ENCODE assay signal across 11 mouse cellular contexts in the genomic region with DNA sequence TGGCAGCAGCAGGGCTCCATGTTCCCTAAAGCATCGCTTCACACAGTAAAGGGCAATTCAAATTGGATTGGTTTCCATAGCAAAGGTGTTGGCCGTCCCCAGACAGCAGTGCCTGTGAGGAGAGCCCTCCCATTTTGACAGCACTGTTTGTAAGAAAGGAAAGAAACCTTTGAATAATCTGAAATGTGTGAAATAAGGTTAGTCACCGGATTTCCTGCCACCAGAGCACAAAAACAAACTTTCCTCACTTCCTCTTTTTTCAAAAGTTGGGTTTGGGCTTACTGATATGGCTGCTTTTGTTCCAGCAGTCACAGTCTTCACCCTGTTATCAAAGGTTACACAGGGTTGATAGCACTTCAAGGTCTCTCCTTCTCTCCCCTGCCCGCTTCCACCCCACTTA. TPM values are rescaled to one million over a fixed set of nuclear protein-coding genes. Genes with fewer than 3 reads are reported as not detected.
DNase-seq lines count a peak whose midpoint lies in the region; ATAC-seq lines count a peak whose summit lies in the region.
"Had no signal": no experiment of that assay in that cellular context is flagged by ENCODE, and none has a peak within 500 bp of the region (broad histone marks: within the 10 kb centered on the region; RNA-seq: fewer than 3 reads in every experiment).

No protein-coding gene starts in this region.

- DNase-seq in heart, adult 9 months (ENCODE audit: low spot score in 2 of 2): no peak
- DNase-seq in CD4-positive, CD25-positive, alpha-beta regulatory T cell, adult 2 months (ENCODE audit: low read depth, low spot score): peak; percentile 51
- peak; percentile 67 for DNase-seq in naive thymus-derived CD4-positive, alpha-beta T cell, adult 2 months (ENCODE audit: low read depth)
- no peak for DNase-seq in embryo, embryonic 10 days (ENCODE audit: low spot score)
- DNase-seq in layer of hippocampus, adult 8-10 months (ENCODE audit: low spot score in 2 of 2): no peak
- DNase-seq: kidney, postnatal 4 days had no signal

- H3K4me3 ChIP-seq in heart, embryonic 12.5 days: no peak overlapping the region
- H3K4me3 ChIP-seq in intestine, embryonic 16.5 days (ENCODE audit: low read length): no peak overlapping the region
- H3K4me3 ChIP-seq: forebrain, embryonic 13.5 days had no signal

- no peak overlapping the region for H3K27ac ChIP-seq in heart, embryonic 12.5 days (ENCODE audit: poor library complexity, severe bottlenecking)
- H3K27ac ChIP-seq in intestine, embryonic 16.5 days (ENCODE audit: low read length): no peak overlapping the region
- H3K27ac ChIP-seq: forebrain, embryonic 13.5 days; hindbrain, embryonic 14.5 days had no signal

- H3K27me3 ChIP-seq in heart, embryonic 12.5 days (replicated peaks): no peaks in the 10 kb centered on the region
- no peaks in the 10 kb centered on the region for H3K27me3 ChIP-seq in intestine, embryonic 16.5 days (replicated peaks; ENCODE audit: control insufficient read depth, insufficient read depth, low read length)
- H3K27me3 ChIP-seq: forebrain, embryonic 13.5 days had no signal

- H3K36me3 ChIP-seq in heart, embryonic 12.5 days: no peaks in the 10 kb centered on the region
- H3K36me3 ChIP-seq in intestine, embryonic 16.5 days (ENCODE audit: control insufficient read depth, insufficient read depth, low read length): no peaks in the 10 kb centered on the region

- H3K9me3 ChIP-seq in heart, embryonic 12.5 days (replicated peaks): no peaks in the 10 kb centered on the region
- H3K9me3 ChIP-seq in intestine, embryonic 16.5 days (ENCODE audit: control insufficient read depth, low read length): no peaks in the 10 kb centered on the region
- H3K9me3 ChIP-seq: forebrain, embryonic 13.5 days had no signal

- H3K4me2 ChIP-seq in heart, embryonic 12.5 days: no peak overlapping the region
- H3K4me2 ChIP-seq in intestine, embryonic 16.5 days (ENCODE audit: low read depth, low read length): no peak overlapping the region
- H3K4me2 ChIP-seq: forebrain, embryonic 13.5 days; hindbrain, embryonic 14.5 days had no signal

- H3K9ac ChIP-seq in heart, embryonic 12.5 days: no peak overlapping the region
- H3K9ac ChIP-seq in intestine, embryonic 16.5 days (ENCODE audit: low read depth, low read length): no peak overlapping the region
- H3K9ac ChIP-seq: forebrain, embryonic 13.5 days; hindbrain, embryonic 14.5 days had no signal

- WGBS in heart, embryonic 12.5 days: 31% methylated on average over 4 of the region's 4 CpGs
- 53% methylated on average over 4 of the region's 4 CpGs for WGBS in intestine, embryonic 16.5 days

- no peaks in the 10 kb centered on the region for H3K4me1 ChIP-seq in heart, embryonic 12.5 days (replicated peaks)
- no peaks in the 10 kb centered on the region for H3K4me1 ChIP-seq in intestine, embryonic 16.5 days (ENCODE audit: control insufficient read depth, insufficient read depth, low read length)
- H3K4me1 ChIP-seq: forebrain, embryonic 13.5 days had no signal

- peak; percentile 45; the same call in 1 of the 2 replicates for ATAC-seq in heart, embryonic 12.5 days (ENCODE audit: insufficient number of reproducible peaks, low FRiP score)
- peak; percentile 98 for ATAC-seq in granulocyte monocyte progenitor cell, adult 5-6 weeks (replicated peaks; ENCODE audit: poor library complexity, severe bottlenecking)
- no peak for ATAC-seq in intestine, embryonic 16.5 days
- ATAC-seq: forebrain, embryonic 13.5 days had no signal

RNA-seq across cellular contexts. Expression of gene Stk26, which starts 35.2 kb away (rescaled TPM):
- polyA plus RNA-seq in heart, embryonic 12.5 days (2016; fragmentation: Nextera tagmentation; extraction: Ambion mirVana): 9.6 and 10.5 TPM in 2 replicates
- 124 and 151 TPM in 2 replicates for total RNA-seq in granulocyte monocyte progenitor cell, adult 5-6 weeks (2014; fragmentation: Nextera tagmentation)
- 170 and 225 TPM in 2 replicates for total RNA-seq in granulocyte monocyte progenitor cell, adult 5-6 weeks (2017)
- 5.2 and 5.5 TPM in 2 replicates for polyA plus RNA-seq in intestine, embryonic 16.5 days (2015; fragmentation: Nextera tagmentation; extraction: Ambion mirVana)
- total RNA-seq in layer of hippocampus, adult 8-10 months (2022): 10 to 100 TPM in 1 of 4 experiments, 1 to 10 TPM in 3; 7.3 to 10.6 (median 8.1) TPM

Comparison
In these comparisons a context has a peak if more than half of its experiments do, and no peak if none do; other contexts are left out.
1. DNase-seq: peak in CD4-positive, CD25-positive, alpha-beta regulatory T cell, adult 2 months (single experiment) and naive thymus-derived CD4-positive, alpha-beta T cell, adult 2 months (single experiment); none in heart, adult 9 months (0 of 2), embryo, embryonic 10 days (single experiment) and layer of hippocampus, adult 8-10 months (0 of 2).
2. RNA of gene Stk26, which starts 35.2 kb away (total RNA-seq): 124 to 225 TPM in granulocyte monocyte progenitor cell, adult 5-6 weeks; 7.3 to 10.6 TPM in layer of hippocampus, adult 8-10 months; every median in the first group is over 10 times any median in the second.